ENCODE assay signal across 8 mouse cellular contexts in genomic region chr5:52113851-52114731, GRCm38 (mm10).
DNase-seq lines count a peak whose midpoint lies in the region; ATAC-seq and TF ChIP-seq lines count a peak whose summit lies in the region.

No protein-coding gene starts in this region.

- no peaks in the 10 kb centered on the region for H3K9me3 ChIP-seq in limb, embryonic 15.5 days

- H3K9ac ChIP-seq in limb, embryonic 15.5 days = 0 out of 2 replicates have a peak overlapping the region, but pooled peaks have one; percentile 11

- peak; percentile 8 for DNase-seq in lung, adult 2 months
- no peak for DNase-seq in lung, adult 18-20 months
- DNase-seq in cerebellum, adult 9-10 months = peak; percentile 65
- peak; percentile 14 to 44 for DNase-seq in frontal cortex, postnatal 14 days (ENCODE audit: low spot score in 2 of 2)
- peak; percentile 33 for DNase-seq in kidney, adult 18-20 months
- peak; percentile 53 for DNase-seq in retina, postnatal 1 day

- H3K4me3 ChIP-seq in lung, adult 2 months (replicated peaks; ENCODE audit: extremely low read depth, low read depth, low read length) = peak overlapping the region; percentile 26
- peak overlapping the region; percentile 72 for H3K4me3 ChIP-seq in limb, embryonic 15.5 days

- H3K27ac ChIP-seq in limb, embryonic 15.5 days = no peak overlapping the region

- no peak for TF ChIP-seq CTCF in lung, adult 2 months (IDR thresholded peaks at IDR 0.05; ENCODE audit: insufficient read depth, low read length)

- ATAC-seq in limb, embryonic 15.5 days (ENCODE audit: insufficient number of reproducible peaks, low FRiP score, low TSS enrichment, low read depth) = no peak
- ATAC-seq in megakaryocyte progenitor cell, adult 5-6 weeks (replicated peaks; ENCODE audit: poor library complexity) = no peak

- under 1% methylated on average over 54 of the region's 54 CpGs for WGBS in lung, adult 2 months
- under 1% methylated on average over 53 of the region's 54 CpGs for WGBS in limb, embryonic 15.5 days

- H3K27me3 ChIP-seq in limb, embryonic 15.5 days = peaks cover 76% of the 10 kb centered on the region

- no peak for TF ChIP-seq POLR2A in lung, adult 2 months (IDR thresholded peaks at IDR 0.05; ENCODE audit: borderline replicate concordance, extremely low read depth, low read depth, low read length)

- H3K4me1 ChIP-seq in lung, adult 2 months (ENCODE audit: control insufficient read depth, insufficient read depth, low read length) = peaks cover 18% of the 10 kb centered on the region
- H3K4me1 ChIP-seq in limb, embryonic 15.5 days = peaks cover 45% of the 10 kb centered on the region

- H3K4me2 ChIP-seq in limb, embryonic 15.5 days = peak overlapping the region; percentile 98

- H3K36me3 ChIP-seq in limb, embryonic 15.5 days = no peaks in the 10 kb centered on the region

Comparison
In these comparisons a context has a peak if more than half of its experiments do, and no peak if none do; other contexts are left out.
1. DNase-seq: peak in lung, adult 2 months (single experiment), cerebellum, adult 9-10 months (single experiment), frontal cortex, postnatal 14 days (2 of 2), kidney, adult 18-20 months (single experiment) and retina, postnatal 1 day (single experiment); none in lung, adult 18-20 months (0 of 2).